31 mouse cellular contexts compared by ENCODE assay signal in genomic region chr12:85559299-85559698, GRCm38 (mm10). TPM values are rescaled to one million over a fixed set of nuclear protein-coding genes. Genes with fewer than 3 reads are reported as not detected.
A peak's percentile ranks its signal among the peaks of the same experiment; 100 is the strongest.
DNase-seq lines count a peak whose midpoint lies in the region; ATAC-seq and TF ChIP-seq lines count a peak whose summit lies in the region.
"Had no signal": no experiment of that assay in that cellular context is flagged by ENCODE, and none has a peak within 500 bp of the region (broad histone marks: within the 10 kb centered on the region; RNA-seq: fewer than 3 reads in every experiment).

No protein-coding gene starts in this region.

- H3K9me3 ChIP-seq in forebrain, embryonic 13.5 days (replicated peaks), result no peaks in the 10 kb centered on the region
- H3K9me3 ChIP-seq: heart, embryonic 13.5 days; intestine, embryonic 15.5 days; liver, embryonic 15.5 days; lung, embryonic 15.5 days; midbrain, embryonic 10.5 days; midbrain, embryonic 15.5 days had no signal

- peak; percentile 11 for DNase-seq in adrenal gland, postnatal 25 days
- no peak for DNase-seq in adrenal gland, adult (ENCODE audit: inconsistent age in 2 of 2, low spot score in 1 of 2)
- peak; percentile 54 for DNase-seq in left cerebral cortex, postnatal 4 days
- no peak for DNase-seq in left cerebral cortex, adult 2 months (ENCODE audit: extremely low spot score in 1 of 2, low spot score in 2 of 2)
- peak; percentile 79 for DNase-seq in 416B (ENCODE audit: low read depth)
- no peak for DNase-seq in B cell, adult 2 months
- DNase-seq: adrenal gland, adult 8-10 months; cerebellum, adult 9-11 months; gastrocnemius, adult 2 months; gastrocnemius, postnatal 36 days; heart, adult 2 months; heart, postnatal 10 days; kidney, adult 8-10 months; kidney, postnatal 4 days; liver; lung, postnatal 4 days; right cerebral cortex, postnatal 4 days; thymus, postnatal 4 days had no signal

- peak; percentile 20; the same call in 1 of the 2 replicates for ATAC-seq in granulocyte monocyte progenitor cell, adult 5-6 weeks (replicated peaks; ENCODE audit: poor library complexity, severe bottlenecking)
- no peak for ATAC-seq in forebrain, embryonic 13.5 days
- ATAC-seq: activated CD4-positive, CD25-positive, alpha-beta regulatory T cell, adult 4 months; forebrain, embryonic 16.5 days; hindbrain, embryonic 16.5 days; intestine, embryonic 15.5 days; midbrain, embryonic 15.5 days had no signal

- no peak for TF ChIP-seq CTCF in left cerebral cortex, adult 2 months (IDR thresholded peaks at IDR 0.05)

- intact Hi-C loops in left cerebral cortex, postnatal 4 days (cut with DNase I), result no loop called here
- intact Hi-C loops in left cerebral cortex, adult 2 months (cut with DNase I), result no loop called here

- no peaks in the 10 kb centered on the region for H3K36me3 ChIP-seq in forebrain, embryonic 13.5 days (ENCODE audit: poor library complexity, severe bottlenecking)
- H3K36me3 ChIP-seq: heart, embryonic 13.5 days; intestine, embryonic 15.5 days; liver, embryonic 15.5 days; lung, embryonic 15.5 days; midbrain, embryonic 10.5 days; midbrain, embryonic 15.5 days had no signal

- H3K4me2 ChIP-seq in forebrain, embryonic 13.5 days, result no peak overlapping the region
- H3K4me2 ChIP-seq: heart, embryonic 13.5 days; intestine, embryonic 15.5 days; liver, embryonic 15.5 days; lung, embryonic 15.5 days; midbrain, embryonic 15.5 days had no signal

- no peak overlapping the region for H3K27ac ChIP-seq in left cerebral cortex, adult 2 months
- H3K27ac ChIP-seq in forebrain, embryonic 13.5 days, result no peak overlapping the region
- H3K27ac ChIP-seq: gastrocnemius, adult 2 months; heart, adult 2 months; heart, embryonic 13.5 days; intestine, embryonic 15.5 days; kidney, postnatal 0 days; liver, embryonic 15.5 days; lung, embryonic 15.5 days; midbrain, embryonic 10.5 days; midbrain, embryonic 15.5 days; stomach, postnatal 0 days had no signal

- 86% methylated on average over 10 of the region's 10 CpGs for WGBS in forebrain, embryonic 13.5 days

- no peaks in the 10 kb centered on the region for H3K4me1 ChIP-seq in forebrain, embryonic 13.5 days
- H3K4me1 ChIP-seq: intestine, embryonic 15.5 days; liver, embryonic 15.5 days; lung, embryonic 15.5 days; midbrain, embryonic 15.5 days had no signal

- H3K27me3 ChIP-seq in forebrain, embryonic 13.5 days, result no peaks in the 10 kb centered on the region
- H3K27me3 ChIP-seq: intestine, embryonic 15.5 days; liver, embryonic 15.5 days; lung, embryonic 15.5 days; midbrain, embryonic 15.5 days had no signal

- no peak overlapping the region for H3K9ac ChIP-seq in forebrain, embryonic 13.5 days
- H3K9ac ChIP-seq: heart, embryonic 13.5 days; intestine, embryonic 15.5 days; liver, embryonic 15.5 days; lung, embryonic 15.5 days; midbrain, embryonic 15.5 days had no signal

- H3K4me3 ChIP-seq in left cerebral cortex, adult 2 months, result no peak overlapping the region
- no peak overlapping the region for H3K4me3 ChIP-seq in forebrain, embryonic 13.5 days
- H3K4me3 ChIP-seq: gastrocnemius, adult 2 months; heart, adult 2 months; heart, embryonic 13.5 days; intestine, embryonic 15.5 days; liver, embryonic 15.5 days; lung, embryonic 15.5 days; midbrain, embryonic 10.5 days; midbrain, embryonic 15.5 days had no signal

RNA-seq across cellular contexts. Expression of gene Jdp2, which starts 39.5 kb away (rescaled TPM):
- 15.1 and 16.4 TPM in 2 replicates for total RNA-seq in adrenal gland, postnatal 25 days (2021)
- 10 to 100 TPM; 16.4 to 19.1 TPM for total RNA-seq in left cerebral cortex, postnatal 4 days (2021)
- total RNA-seq in left cerebral cortex, adult 2 months (2021), result 10 to 100 TPM; 81.5 to 95.1 TPM
- total RNA-seq in granulocyte monocyte progenitor cell, adult 5-6 weeks (2014; fragmentation: Nextera tagmentation), result 22.5 and 27.5 TPM in 2 replicates
- 30.5 and 39.8 TPM in 2 replicates for total RNA-seq in granulocyte monocyte progenitor cell, adult 5-6 weeks (2017)
- polyA plus RNA-seq in forebrain, embryonic 13.5 days (2015; fragmentation: Nextera tagmentation; extraction: Ambion mirVana), result 0.21 TPM in 1 of 2 replicates, not detected in the other
- polyA plus RNA-seq: activated CD4-positive, CD25-positive, alpha-beta regulatory T cell, adult 4 months had no signal

Comparison
In these comparisons a context has a peak if more than half of its experiments do, and no peak if none do; other contexts are left out.
1. DNase-seq: peak in adrenal gland, postnatal 25 days (single experiment), left cerebral cortex, postnatal 4 days (single experiment) and 416B (single experiment); none in adrenal gland, adult (0 of 2), left cerebral cortex, adult 2 months (0 of 2) and B cell, adult 2 months (0 of 2).